Mouse (Mus musculus) stomach, embryonic 15.5 days (tissue): Measurements from ENCODE around the gene Cdc14a. TPM values are rescaled to one million over a fixed set of nuclear protein-coding genes. Genes with fewer than 3 reads are reported as not detected.

Experiments used
- ATAC-seq: fragments of 200-750 bp; cut with Nextera tagmentation; 2 replicates; pipeline ENCODE4 v1.8.0; 2017; ENCODE audit warnings: low read depth, moderate number of reproducible peaks, moderate TSS enrichment; ENCODE audit not compliant: insufficient read depth, low FRiP score
- H3K27ac ChIP-seq: fragments of 300-500 bp; sonication (generic); 2 replicates; pipeline ENCODE4 v1.5.1; 2015; ENCODE audit warnings: mild to moderate bottlenecking, inconsistent platforms
- H3K27me3 ChIP-seq: fragments of 300-500 bp; sonication (generic); replicated peaks from 2 replicates; pipeline ENCODE4 v1.6.1; 2015; ENCODE audit warnings: inconsistent platforms
- H3K36me3 ChIP-seq: fragments of 300-500 bp; sonication (generic); 2 replicates; pipeline ENCODE4 v1.6.1; 2015; ENCODE audit warnings: inconsistent platforms
- H3K4me1 ChIP-seq: fragments of 300-500 bp; sonication (generic); 2 replicates; pipeline ENCODE4 v1.6.1; 2015; ENCODE audit warnings: inconsistent platforms
- H3K4me2 ChIP-seq: fragments of 300-500 bp; sonication (generic); 2 replicates; pipeline ENCODE4 v1.6.1; 2015; ENCODE audit warnings: mild to moderate bottlenecking, inconsistent platforms
- H3K4me3 ChIP-seq: fragments of 300-500 bp; sonication (generic); replicated peaks from 2 replicates; pipeline ENCODE4 v1.5.1; 2015; ENCODE audit warnings: inconsistent platforms
- H3K9ac ChIP-seq: fragments of 300-500 bp; sonication (generic); 2 replicates; pipeline ENCODE4 v1.6.1; 2015; ENCODE audit warnings: inconsistent platforms
- H3K9me3 ChIP-seq: fragments of 300-500 bp; sonication (generic); 2 replicates; pipeline ENCODE4 v1.6.1; 2016; ENCODE audit warnings: inconsistent platforms
- WGBS: fragments of 180-500 bp; shearing (Covaris S2); methylation state at CpG from one replicate; pipeline ENCODE4 v1.1.7; 2015; 5-methylcytosine and 5-hydroxymethylcytosine counted together
- polyA plus RNA-seq: library from polyadenylated mRNA; unstranded; fragments of >200 nt; fragmentation: Nextera tagmentation; extraction: Ambion mirVana; gene quantifications from 2 replicates; pipeline ENCODE4 v1.2.1, GENCODE M21; 2015

Cdc14a gene
- polyA plus RNA-seq, 1 experiment from 2014 or later = 9.1 TPM

DNA sequence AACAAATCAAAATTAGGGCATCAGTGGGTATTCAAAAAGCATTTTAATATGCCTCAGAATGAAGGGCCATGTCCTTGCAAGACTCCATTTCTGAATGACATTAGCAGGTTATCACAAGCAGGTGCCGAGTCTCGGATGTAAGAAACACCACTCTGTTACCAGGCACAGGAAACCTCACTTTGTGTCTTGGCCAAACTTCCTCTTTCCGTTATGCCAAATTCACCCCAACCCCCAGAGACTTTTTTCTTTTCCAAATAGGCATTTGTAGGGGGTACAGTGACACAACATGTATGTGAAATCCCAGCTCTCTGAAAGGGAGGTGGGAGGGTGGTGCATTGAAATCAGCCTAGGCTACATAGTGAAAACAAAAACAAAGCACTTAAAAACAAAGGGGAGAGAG lies 12.3 kb upstream of the Cdc14a start:
- no peak overlapping the region for H3K27ac ChIP-seq
- no peak for ATAC-seq
- no peaks in the 10 kb centered on the region for H3K4me1 ChIP-seq
- H3K9me3 ChIP-seq = no peaks in the 10 kb centered on the region
- 67% methylated on average over 3 of the region's 3 CpGs for WGBS
- no peaks in the 10 kb centered on the region for H3K36me3 ChIP-seq
- no peak overlapping the region for H3K9ac ChIP-seq
- no peak overlapping the region for H3K4me3 ChIP-seq
- no peak overlapping the region for H3K4me2 ChIP-seq
- H3K27me3 ChIP-seq = no peaks in the 10 kb centered on the region

DNA sequence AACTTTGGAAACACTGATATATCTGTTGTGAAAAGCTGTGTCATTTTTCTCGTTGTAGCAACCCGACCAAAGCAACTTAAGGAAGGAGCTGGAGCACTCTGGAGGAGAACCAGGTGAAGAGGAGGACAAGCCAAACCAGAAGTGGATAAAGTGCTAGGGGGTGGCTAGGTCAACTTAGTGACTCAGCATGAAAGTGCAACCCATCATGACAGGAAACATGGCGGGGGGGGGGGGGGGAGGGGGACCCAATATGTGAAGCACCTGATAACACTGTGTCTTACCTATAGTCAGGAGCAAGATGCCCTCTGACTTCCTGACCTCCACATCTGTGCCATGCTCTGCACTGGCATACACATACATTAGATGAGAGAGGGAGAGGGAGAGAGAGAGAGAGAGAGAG lies 10.9 kb upstream of the Cdc14a start:
- H3K27ac ChIP-seq = no peak overlapping the region
- H3K27me3 ChIP-seq = no peaks in the 10 kb centered on the region
- H3K4me3 ChIP-seq = no peak overlapping the region
- 73% methylated on average over 2 of the region's 3 CpGs for WGBS
- no peak overlapping the region for H3K4me2 ChIP-seq
- no peaks in the 10 kb centered on the region for H3K9me3 ChIP-seq
- H3K36me3 ChIP-seq = no peaks in the 10 kb centered on the region
- ATAC-seq = no peak
- no peak overlapping the region for H3K9ac ChIP-seq
- no peaks in the 10 kb centered on the region for H3K4me1 ChIP-seq

DNA sequence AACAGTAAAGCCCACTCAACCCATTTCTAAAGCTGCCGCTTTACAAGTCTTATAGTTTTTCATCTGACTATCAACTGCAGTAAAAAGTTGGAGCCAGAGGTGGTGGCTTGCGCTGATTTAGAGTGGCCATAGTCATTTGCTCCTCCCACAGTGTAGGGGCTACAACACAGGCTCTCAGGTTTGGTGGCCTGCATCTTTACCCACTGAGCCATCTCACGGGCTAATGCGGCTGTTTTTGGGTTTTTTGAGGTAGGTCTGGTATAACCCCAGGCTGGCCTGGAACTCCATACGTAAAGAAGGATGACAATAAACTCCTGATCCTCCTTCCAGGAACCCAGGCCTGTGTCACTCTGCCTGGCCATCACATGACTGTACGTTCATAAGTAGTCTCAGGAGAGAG lies 2.1 kb upstream of the Cdc14a start:
- H3K4me3 ChIP-seq = no peak overlapping the region
- peaks cover 12% of the 10 kb centered on the region for H3K4me1 ChIP-seq
- no peaks in the 10 kb centered on the region for H3K36me3 ChIP-seq
- H3K27me3 ChIP-seq = no peaks in the 10 kb centered on the region
- no peaks in the 10 kb centered on the region for H3K9me3 ChIP-seq
- no peak overlapping the region for H3K9ac ChIP-seq
- ATAC-seq = no peak
- no peak overlapping the region for H3K27ac ChIP-seq
- WGBS = 93% methylated on average over 6 of the region's 6 CpGs
- no peak overlapping the region for H3K4me2 ChIP-seq

DNA sequence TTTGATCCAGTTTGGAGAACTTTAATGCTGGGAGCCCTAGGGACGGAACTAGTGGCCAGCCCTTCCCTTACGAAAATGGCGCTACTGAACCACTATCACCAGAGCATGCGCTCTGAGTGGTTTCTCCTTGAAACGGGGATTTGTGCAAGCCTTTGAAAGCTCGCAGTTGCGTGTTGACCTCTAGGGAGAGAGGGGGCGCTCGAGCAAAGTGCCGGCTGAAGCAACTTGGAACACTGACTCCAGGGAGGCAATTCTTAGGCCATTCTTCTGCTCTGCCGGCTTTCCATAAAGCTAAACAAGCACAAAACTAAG lies 1.1 kb upstream of the Cdc14a start:
- H3K9ac ChIP-seq = peak overlapping the region; percentile 74; the same call in 1 of the 2 replicates
- under 1% methylated on average over 11 of the region's 11 CpGs for WGBS
- H3K27ac ChIP-seq = peak overlapping the region; percentile 96
- no peaks in the 10 kb centered on the region for H3K27me3 ChIP-seq
- H3K4me1 ChIP-seq = peaks cover 12% of the 10 kb centered on the region
- H3K36me3 ChIP-seq = no peaks in the 10 kb centered on the region
- peak overlapping the region; percentile 92 for H3K4me2 ChIP-seq
- no peaks in the 10 kb centered on the region for H3K9me3 ChIP-seq
- peak overlapping the region; percentile 97 for H3K4me3 ChIP-seq
- peak; percentile 78; the same call in 1 of the 2 replicates for ATAC-seq

DNA sequence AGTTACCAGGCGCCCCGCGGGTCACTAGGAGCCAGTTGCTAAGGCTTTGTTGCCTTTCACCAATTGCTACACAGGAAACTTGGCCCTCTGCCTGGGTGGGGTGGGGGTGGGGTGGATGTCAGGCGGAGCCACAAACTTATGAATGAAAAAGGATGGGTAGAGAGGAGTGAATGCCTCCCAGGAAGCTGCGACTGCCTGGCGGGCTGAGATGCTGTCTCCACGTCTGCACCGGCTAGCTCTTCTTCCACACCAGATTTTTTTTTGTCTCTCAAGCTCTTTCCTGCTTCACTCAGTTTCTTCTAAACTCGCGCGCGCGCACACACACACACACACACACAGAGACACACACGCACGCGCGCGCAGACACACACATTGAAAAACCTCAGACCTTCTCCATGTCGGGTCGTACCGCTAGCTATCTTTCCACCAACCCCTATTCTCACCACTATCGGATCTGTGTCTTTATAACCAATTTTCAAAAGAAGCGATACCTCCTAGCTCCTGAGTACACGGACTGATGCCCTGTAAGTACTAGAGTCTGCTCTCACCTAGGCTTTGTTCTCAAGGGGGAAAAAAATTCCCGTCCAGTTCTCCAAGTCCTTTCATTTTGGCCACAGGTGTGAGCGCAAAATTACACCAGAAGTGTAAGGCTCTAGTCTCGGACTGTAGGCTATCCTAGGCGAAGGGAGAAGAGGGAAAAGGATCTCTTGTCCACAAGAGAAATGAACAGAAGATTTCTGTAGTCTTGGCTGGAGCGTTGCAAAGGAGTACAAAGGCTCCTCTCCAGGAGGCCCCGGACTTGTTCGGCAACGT lies 534 bp upstream of the Cdc14a start:
- WGBS = under 1% methylated on average over 32 of the region's 32 CpGs
- H3K4me3 ChIP-seq = peak overlapping the region; percentile 97
- peak overlapping the region; percentile 74 for H3K9ac ChIP-seq
- no peaks in the 10 kb centered on the region for H3K27me3 ChIP-seq
- peak overlapping the region; percentile 96 for H3K27ac ChIP-seq
- H3K4me1 ChIP-seq = peaks cover 12% of the 10 kb centered on the region
- no peaks in the 10 kb centered on the region for H3K36me3 ChIP-seq
- H3K4me2 ChIP-seq = peak overlapping the region; percentile 92
- ATAC-seq = no peak; the same call in 1 of the 2 replicates
- H3K9me3 ChIP-seq = no peaks in the 10 kb centered on the region

DNA sequence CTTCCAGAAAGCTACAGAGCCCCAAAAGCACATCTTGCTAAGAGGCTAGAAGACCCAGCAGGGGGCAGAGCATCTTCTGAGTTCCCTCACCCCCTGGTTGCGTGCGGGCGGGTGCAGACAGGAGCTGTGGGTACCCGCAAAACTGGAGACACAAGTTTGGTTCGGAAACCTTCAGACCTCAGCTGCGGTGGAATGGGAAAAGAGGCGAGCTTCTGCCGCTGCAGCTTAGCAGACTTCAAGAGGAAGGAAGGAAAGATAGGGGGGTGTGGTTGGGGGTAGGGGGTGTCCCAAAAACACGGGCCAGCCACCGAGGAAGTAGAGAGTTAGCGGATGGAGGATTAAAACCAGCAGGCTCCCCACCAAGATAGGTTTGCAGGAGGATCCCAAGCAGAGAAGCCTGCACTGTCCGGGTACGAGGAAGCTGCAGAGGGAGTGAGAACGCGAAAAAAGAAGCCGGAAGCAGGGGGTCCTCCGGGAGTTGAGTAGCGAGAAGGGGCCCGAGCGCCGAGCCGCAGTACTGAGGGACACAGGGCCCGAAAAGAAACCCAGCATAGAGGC lies 958 bp downstream of the Cdc14a start:
- Histone ChIP-seq H3K4me2 (peak overlapping the region; percentile 92), H3K4me3 (peak overlapping the region; percentile 97), H3K27ac (peak overlapping the region; percentile 96), H3K4me1 (peaks cover 12% of the 10 kb centered on the region), H3K36me3 (no peaks in the 10 kb centered on the region), H3K27me3 (no peaks in the 10 kb centered on the region), H3K9me3 (no peaks in the 10 kb centered on the region), H3K9ac (peak overlapping the region; percentile 74)
- WGBS = under 1% methylated on average over 23 of the region's 23 CpGs
- no peak for ATAC-seq

DNA sequence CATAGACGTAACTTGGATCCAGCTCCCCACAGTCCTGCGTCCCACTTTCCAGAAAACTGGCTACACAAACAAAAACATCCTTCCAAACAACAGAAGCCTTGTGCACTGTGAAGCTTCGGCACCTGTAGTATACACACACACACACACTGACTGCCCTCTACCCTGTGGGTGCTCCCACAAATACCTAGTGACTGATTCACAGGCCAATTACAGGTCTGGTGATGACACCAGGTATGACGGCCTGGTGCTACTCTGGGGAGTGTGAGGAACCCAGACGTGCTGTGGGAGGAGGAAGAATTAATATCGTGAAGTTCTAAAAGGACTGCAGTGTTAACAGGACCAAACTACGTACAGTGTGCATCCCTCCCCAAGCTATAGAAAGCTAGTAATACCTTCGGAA lies 1.8 kb downstream of the Cdc14a start:
- H3K36me3 ChIP-seq = no peaks in the 10 kb centered on the region
- WGBS = 39% methylated on average over 8 of the region's 8 CpGs
- H3K27me3 ChIP-seq = no peaks in the 10 kb centered on the region
- no peak overlapping the region for H3K27ac ChIP-seq
- no peaks in the 10 kb centered on the region for H3K9me3 ChIP-seq
- peak overlapping the region; percentile 97 for H3K4me3 ChIP-seq
- peaks cover 12% of the 10 kb centered on the region for H3K4me1 ChIP-seq
- H3K9ac ChIP-seq = no peak overlapping the region
- peak overlapping the region; percentile 92 for H3K4me2 ChIP-seq
- no peak for ATAC-seq

DNA sequence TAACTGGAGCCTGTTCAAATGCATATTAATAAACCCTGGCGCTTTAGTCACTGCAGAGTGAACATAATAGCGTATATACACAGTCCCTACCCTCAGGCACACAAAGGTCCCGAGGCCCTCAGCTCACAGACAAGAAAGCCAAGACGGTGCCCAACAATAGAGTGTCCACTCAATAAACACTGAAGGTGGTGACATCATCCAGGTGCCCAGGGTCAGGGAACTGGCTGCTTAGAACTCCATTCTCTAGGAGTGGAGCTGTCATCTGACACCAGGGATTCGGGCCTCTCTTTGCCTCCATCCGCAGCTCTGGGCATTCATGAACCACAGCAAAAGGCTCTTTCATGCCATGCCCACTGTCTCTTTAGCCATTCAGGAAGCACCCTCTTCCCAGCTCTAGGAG lies 2.7 kb downstream of the Cdc14a start:
- Histone ChIP-seq H3K4me2 (no peak overlapping the region), H3K4me1 (peaks cover 12% of the 10 kb centered on the region)
- WGBS = 50% methylated on average over 6 of the region's 6 CpGs

DNA sequence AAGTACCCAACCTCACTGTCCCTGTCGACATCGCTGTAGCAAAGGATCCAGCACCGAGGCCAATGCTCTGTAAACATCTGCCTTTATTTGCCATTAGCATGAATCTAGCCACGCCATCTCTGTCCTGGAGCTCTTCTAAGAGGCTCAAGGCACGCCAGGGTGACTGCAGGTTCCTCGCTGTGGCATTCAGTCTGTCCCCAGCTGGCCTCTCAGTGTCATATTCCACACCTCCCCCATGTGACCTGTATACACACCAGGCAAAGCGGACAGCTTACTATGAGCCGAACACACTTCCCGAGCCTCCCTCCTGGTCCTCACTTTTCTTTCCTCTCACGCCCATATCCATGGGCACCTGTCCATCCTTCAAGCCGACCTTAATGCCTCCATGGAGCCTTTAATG lies 4.0 kb downstream of the Cdc14a start:
- no peaks in the 10 kb centered on the region for H3K9me3 ChIP-seq
- ATAC-seq = no peak
- H3K9ac ChIP-seq = no peak overlapping the region
- H3K27ac ChIP-seq = no peak overlapping the region
- WGBS = 81% methylated on average over 11 of the region's 11 CpGs
- no peaks in the 10 kb centered on the region for H3K27me3 ChIP-seq
- H3K4me1 ChIP-seq = peaks cover 12% of the 10 kb centered on the region
- no peak overlapping the region for H3K4me3 ChIP-seq
- no peaks in the 10 kb centered on the region for H3K36me3 ChIP-seq
- H3K4me2 ChIP-seq = no peak overlapping the region

More for the DNA sequence above, 2.7 kb downstream of the Cdc14a start:
- Histone ChIP-seq H3K9me3 (no peaks in the 10 kb centered on the region), H3K9ac (no peak overlapping the region), H3K27ac (no peak overlapping the region; the same call in 1 of the 2 replicates), H3K4me3 (no peak overlapping the region), H3K36me3 (no peaks in the 10 kb centered on the region), H3K27me3 (no peaks in the 10 kb centered on the region)
- no peak for ATAC-seq

DNA sequence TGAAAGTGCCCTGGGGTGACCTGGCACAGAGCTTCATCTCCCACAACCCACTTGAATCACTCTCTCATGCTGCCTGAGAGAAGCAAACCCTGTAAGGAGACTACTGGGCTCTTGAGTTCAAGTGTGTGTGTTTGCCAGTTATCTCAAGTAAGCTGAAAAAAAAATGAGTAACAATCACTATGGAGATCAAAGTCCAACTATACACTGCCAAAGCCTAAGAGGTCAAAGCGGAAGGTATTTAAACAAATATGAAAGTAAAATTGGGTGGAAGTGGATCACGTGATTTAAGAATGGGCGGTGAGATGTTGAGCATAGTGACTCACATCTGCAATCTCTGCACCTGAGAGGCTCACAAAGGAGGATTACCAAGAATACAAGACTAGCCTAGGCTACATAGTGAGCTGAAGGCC lies 9.4 kb downstream of the Cdc14a start:
- WGBS = 80% methylated on average over 3 of the region's 3 CpGs
- Histone ChIP-seq H3K4me2 (no peak overlapping the region), H3K4me3 (no peak overlapping the region), H3K4me1 (0 out of 2 replicates have a peak, but pooled peaks cover 14% of the 10 kb centered on the region), H3K27ac (peak overlapping the region; percentile 40; the same call in 1 of the 2 replicates), H3K9ac (no peak overlapping the region), H3K36me3 (no peaks in the 10 kb centered on the region), H3K9me3 (no peaks in the 10 kb centered on the region), H3K27me3 (no peaks in the 10 kb centered on the region)
- peak; percentile 80 for ATAC-seq

DNA sequence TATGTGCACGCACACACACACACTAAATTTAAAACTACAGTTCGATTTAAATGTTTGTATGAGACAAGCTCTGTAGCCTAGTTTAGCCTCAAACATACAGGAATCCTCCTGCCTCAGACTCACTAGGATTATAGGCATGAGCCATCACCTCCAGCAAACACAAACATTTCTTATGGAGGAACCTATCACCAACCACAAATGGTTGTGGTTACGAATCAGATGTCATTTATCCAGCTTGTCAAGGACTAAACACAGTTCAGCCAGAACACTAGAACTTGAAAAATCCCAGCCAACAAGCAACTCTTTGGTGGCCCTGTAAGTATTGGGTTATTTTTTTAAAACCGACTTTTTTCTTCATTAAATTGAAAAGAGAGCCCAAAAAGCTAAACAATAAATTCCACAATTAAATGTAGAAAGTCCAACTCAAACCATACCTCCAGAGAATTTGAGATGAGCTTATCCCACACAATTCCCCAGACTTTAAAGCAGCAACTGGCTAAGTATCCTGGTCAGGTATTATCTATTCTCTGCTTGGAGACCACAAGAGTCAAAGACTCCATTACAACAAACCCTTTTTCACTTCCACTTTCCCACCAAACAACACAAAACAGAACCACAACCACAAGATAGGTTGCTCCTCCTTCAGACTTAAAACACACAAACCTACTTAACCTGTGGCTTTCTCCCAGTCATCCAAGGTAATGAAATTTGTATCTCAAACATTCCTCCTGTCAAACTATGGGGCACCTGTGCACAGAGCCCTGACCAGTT lies 10.7 kb downstream of the Cdc14a start:
- no peak overlapping the region for H3K27ac ChIP-seq
- no peak overlapping the region for H3K4me3 ChIP-seq
- 76% methylated on average over 4 of the region's 4 CpGs for WGBS
- H3K9me3 ChIP-seq = no peaks in the 10 kb centered on the region
- H3K4me2 ChIP-seq = no peak overlapping the region
- no peak for ATAC-seq
- no peaks in the 10 kb centered on the region for H3K36me3 ChIP-seq
- H3K9ac ChIP-seq = no peak overlapping the region
- no peaks in the 10 kb centered on the region for H3K27me3 ChIP-seq
- 0 out of 2 replicates have a peak, but pooled peaks cover 17% of the 10 kb centered on the region for H3K4me1 ChIP-seq

DNA sequence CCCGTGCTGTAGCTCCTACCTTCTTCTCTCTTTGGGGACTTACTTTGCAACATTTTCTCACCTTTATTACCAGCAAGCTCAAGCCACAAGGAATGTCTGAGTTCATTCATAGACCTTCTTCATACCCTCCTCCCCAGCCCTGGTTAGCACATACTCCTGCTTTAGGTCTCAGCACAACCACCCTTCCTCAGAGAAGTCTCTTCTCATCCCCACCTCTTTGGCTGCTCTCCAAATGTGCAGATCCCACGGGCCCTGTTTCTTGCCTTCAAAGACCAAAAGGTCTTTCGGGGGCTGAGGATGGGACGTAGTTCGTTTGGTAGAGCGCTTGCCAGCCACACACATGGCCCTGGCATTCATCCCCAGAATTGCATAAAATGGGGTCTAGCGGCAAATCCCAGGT lies 13.8 kb downstream of the Cdc14a start:
- Histone ChIP-seq H3K4me2 (no peak overlapping the region), H3K36me3 (no peaks in the 10 kb centered on the region), H3K27me3 (no peaks in the 10 kb centered on the region), H3K4me1 (0 out of 2 replicates have a peak, but pooled peaks cover 17% of the 10 kb centered on the region), H3K9ac (no peak overlapping the region), H3K27ac (0 out of 2 replicates have a peak overlapping the region, but pooled peaks have one; percentile 4), H3K9me3 (no peaks in the 10 kb centered on the region), H3K4me3 (no peak overlapping the region)
- no peak for ATAC-seq
- WGBS = 31% methylated on average over 7 of the region's 7 CpGs
